In genomic region chr3:19451022-19451421, GRCm38 (mm10) we compare ENCODE assay signal across 8 mouse cellular contexts.
A peak's percentile ranks its signal among the peaks of the same experiment; 100 is the strongest.
DNase-seq lines count a peak whose midpoint lies in the region; ATAC-seq lines count a peak whose summit lies in the region.

No protein-coding gene starts in this region.

- peak; percentile 9 to 18 for DNase-seq in kidney, postnatal 4 days
- no peak for DNase-seq in kidney, adult 9 months
- DNase-seq in adrenal gland, postnatal 14 days, result peak; percentile 34
- DNase-seq in heart, postnatal 36 days, result peak; percentile 45 to 47
- no peak for DNase-seq in cerebellum, adult 11-12 months
- no peak for DNase-seq in right cerebral cortex, postnatal 4 days
- no peak for DNase-seq in right cerebral cortex, postnatal 10 days (ENCODE audit: low spot score in 2 of 2)

- peak; percentile 99 for ATAC-seq in megakaryocyte, adult 5-6 weeks (ENCODE audit: poor library complexity, severe bottlenecking)

- intact Hi-C loops in heart, postnatal 36 days (cut with DNase I), result no loop called here

Comparison
In these comparisons a context has a peak if more than half of its experiments do, and no peak if none do; other contexts are left out.
1. DNase-seq: peak in kidney, postnatal 4 days (2 of 2), adrenal gland, postnatal 14 days (single experiment) and heart, postnatal 36 days (2 of 2); none in kidney, adult 9 months (single experiment), cerebellum, adult 11-12 months (single experiment), right cerebral cortex, postnatal 4 days (single experiment) and right cerebral cortex, postnatal 10 days (0 of 2).